Mouse (Mus musculus) megakaryocyte, embryonic 14.5 days (primary cell): ENCODE data around the gene Itgb5.

ENCODE experiments used
- FLI1 ChIP-seq: IDR thresholded peaks from 2 replicates; pipeline ENCODE4 v1.6.1; 2012; ENCODE audit warnings: low read length, inconsistent platforms, mixed read lengths
- GATA1 ChIP-seq: IDR thresholded peaks from 3 replicates; pipeline ENCODE4 v1.6.1; 2012; ENCODE audit warnings: mixed read lengths, low read length, inconsistent platforms, borderline replicate concordance

DNA sequence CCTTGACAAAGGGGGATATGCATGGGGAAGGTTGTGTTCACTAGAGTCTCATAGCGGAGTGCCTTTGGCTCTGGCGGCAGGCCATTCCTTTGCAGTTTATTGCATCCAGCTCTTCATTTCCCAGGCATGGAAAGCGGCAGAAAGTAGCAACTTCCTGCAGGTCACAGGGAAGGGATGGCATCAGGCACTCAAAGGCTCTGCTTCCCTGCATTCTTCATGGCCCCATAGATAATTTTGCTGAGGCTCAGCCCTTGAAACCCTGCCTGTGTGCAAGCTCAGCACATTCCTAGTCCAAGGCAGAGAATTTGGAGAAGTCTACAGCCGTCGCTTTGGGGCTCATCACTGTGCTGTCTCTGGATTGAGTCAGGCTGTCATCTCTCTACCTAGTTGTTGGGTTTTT is 87.9 kb downstream of the Itgb5 start:
- TF ChIP-seq GATA1 (no peak), FLI1 (no peak)
